Mouse (Mus musculus): Measurements from ENCODE around the gene Ago3. TPM values are rescaled to one million over a fixed set of nuclear protein-coding genes. Genes with fewer than 3 reads are reported as not detected.

Ago3 gene
- 13.9 and 17.6 TPM in 2 replicates for total RNA-seq (2021)
- long read RNA-seq, full-length matches to known transcripts = 1 of 4 reads
- long read RNA-seq, partial matches to known transcripts = 0 of 4 reads
- long read RNA-seq, other reads (novel, unspliced or antisense) = 3 of 4 reads

DNA sequence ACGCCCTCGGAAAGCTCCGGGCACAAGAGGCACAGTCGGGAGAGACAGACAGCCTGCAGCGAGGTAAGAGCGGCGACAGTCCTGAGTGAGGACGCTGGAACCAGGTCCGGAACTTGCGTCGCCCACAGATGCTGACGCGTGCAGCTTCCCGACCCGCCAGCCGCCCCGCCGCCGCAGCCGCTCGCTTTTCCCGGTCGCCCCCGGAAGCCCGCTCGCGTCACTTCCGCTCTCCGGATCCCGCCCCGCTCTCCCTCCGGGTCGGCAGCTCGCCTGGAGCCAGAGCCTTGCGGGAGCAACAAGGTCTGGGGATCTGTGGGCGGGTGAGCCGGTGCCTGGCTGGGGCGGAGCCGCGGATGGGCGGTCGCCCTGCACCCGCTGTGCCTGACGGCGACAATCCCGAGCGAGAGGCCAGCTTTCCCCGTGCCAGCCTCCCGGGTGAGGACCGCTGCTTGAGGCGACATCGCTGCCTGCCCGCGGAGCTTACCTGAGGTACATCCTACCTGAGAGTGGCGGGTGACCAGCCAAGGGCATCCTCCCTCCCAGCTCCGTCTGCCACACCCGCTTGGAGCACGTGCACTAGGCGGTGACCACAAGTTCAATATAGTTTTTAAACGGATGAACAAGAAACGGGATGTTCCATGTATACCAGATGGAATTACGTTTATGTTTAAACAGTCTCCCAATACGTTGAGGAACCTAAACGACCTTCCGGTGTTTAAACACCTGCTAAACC, at the start of gene Ago3:
Gene Ago3, minus strand, starts transcription at position 210 of the 733 bp plus-strand sequence.
- DNase-seq = peak; percentile 97

DNA sequence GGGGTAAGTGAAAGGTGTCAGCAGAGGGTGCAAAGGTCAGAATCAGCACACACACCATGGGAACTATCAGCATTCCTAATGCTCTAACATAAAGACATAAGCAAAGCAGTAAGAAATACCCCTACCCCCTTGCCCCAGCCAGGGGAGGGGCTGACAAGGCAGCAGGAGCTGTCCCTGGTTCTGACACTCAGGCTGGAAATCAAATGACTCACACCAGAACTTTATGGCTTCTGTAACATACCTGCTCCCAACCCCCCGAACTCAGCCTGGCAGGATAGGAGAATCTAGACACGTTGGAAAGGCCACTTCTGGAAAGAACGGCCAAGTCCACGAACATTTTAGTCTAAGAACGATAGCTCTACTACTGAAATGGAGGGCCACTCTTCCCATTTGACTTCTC, 43.7 kb upstream of the Ago3 start:
- no peak for DNase-seq

DNA sequence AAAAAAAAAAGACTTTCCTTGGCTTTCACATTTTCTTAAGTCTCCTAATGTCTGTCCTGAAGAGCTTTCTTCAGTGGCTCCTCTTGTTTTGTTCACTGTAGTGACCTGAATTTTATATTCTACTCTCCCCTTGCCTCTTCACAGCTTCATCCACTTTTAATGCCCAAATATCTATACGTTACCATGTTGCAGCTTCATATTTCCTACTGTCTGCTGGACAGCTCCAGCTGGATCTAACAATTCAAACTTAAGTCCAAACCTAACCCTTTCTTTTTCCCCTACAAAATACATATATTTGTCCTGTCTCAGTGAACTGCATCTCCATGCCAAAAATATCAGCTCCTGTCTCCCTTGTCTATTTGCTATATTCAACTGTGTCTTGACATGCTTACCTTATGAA, 40.0 kb upstream of the Ago3 start:
- DNase-seq = no peak

DNA sequence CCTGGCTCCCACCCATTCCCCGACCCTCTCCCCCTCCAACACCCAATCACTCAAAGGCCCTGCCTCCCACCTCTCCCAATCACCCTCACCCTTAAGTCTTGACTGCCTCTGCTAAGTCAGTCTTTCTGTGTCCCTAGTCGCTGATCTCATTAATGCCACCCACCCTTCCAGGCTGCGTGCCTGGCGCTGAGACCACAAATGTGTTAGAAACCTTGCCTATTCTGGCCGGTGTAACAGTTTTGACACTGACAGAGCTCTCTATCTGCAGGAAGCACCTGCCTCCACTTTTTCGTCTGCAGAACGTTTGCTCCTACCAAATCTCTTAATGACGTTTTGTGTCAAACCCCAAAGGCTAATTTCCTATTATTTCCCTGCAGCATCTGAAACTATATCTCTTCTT, 39.6 kb upstream of the Ago3 start:
- DNase-seq = no peak

DNA sequence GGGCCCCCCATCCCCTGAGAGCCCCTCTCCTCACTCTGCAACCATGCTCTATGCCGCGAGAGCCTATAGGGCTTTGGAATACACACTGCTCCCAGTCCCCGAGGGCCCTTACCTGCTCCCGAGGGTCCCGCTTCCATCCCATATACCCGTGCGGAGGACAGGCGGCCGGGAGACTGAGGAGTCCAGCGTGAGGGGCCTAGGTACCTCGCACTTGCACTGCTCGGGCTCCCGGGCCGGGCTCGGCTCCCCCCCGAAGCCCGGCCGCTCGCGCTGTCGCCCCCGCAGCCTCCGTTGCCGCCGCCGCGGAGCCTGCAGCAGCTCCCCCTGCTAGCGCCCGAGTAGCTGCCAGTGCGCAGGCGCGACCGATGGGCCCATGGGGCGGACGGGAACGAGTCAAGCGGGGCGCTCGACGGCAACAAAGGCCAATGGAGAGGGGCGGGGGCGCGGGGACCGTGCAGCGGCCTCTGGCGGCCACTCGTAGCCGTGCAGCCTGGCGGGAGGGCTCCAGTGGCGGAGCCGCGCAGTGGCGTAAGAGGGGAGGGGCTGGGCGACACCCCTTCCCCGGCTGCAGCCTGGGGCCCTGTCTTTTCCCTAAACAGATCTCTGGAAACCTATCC, 39.0 kb upstream of the Ago3 start, which contains the start of gene Ago1:
Gene Ago1, minus strand, starts transcription at position 299 of the 617 bp plus-strand sequence.
- peak; percentile 98 for DNase-seq

DNA sequence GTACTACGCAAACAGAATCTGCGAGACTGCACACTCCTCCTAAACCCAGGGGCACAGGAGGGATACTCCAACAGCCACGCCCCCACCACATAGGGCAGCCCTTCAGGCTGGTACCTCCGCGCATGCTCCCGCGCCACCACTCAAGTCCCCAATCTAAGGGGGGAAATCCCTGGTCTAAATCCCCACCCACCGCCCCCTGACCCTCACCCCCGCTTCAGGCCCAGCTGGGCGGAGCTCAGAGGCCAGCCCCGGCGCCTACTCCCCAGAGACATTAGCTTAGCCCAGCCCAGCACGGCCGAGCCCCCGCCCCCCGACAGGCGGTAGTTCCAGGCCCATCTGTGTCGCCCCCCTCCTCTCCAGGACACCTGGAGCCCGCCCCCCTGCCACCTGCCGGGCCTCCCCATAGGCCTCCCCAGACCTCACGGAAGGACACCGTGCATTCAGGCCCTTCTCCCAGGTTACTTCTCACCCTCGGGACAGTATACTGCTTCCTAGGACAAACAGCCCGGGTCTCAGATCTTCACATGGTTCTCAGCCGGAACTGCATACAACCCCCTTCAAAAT, 38.4 kb upstream of the Ago3 start:
- DNase-seq = peak; percentile 62

DNA sequence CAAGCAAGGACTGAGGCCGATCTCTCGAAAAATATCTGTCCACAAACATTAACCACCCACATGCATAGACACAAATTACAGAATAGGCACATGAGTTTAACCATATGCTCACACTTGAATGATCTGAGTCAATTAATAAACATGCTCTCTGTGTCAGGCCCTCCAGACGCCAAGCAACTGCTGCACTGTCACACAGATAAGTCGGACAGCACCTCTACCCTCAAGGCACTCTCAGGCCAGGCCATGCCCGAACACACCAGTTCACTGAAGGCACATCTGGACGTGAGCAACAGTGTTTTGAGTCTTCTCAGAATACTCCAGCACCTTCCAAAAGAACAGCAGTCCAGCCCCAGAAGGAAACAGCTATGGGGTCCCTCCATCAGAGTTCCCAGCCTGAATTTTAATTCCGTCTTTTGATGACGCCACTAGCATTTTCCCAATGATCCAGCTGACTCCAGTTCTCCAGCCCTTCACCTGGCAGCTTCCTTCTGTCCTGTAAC, 36.9 kb upstream of the Ago3 start:
- DNase-seq = no peak

DNA sequence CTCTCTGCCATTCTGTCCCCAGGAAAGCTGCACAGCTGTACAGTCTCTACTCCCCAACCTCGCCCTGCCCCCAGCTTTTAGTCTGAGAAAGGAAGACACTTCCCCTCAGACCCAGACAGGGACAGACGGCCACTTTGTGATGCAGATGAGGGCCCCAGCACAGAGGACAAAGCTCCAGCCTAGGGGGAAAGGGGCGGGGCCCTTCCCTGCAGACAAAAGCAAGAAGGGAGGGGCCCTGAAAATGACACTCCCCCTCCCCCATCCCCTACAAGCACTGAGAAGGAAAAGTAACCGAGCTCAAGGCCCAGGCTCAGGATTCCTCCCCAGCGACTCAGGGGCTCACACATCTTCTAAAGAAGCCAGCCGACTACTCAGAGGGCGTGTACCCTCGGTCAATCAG, 36.5 kb upstream of the Ago3 start:
- DNase-seq = no peak

DNA sequence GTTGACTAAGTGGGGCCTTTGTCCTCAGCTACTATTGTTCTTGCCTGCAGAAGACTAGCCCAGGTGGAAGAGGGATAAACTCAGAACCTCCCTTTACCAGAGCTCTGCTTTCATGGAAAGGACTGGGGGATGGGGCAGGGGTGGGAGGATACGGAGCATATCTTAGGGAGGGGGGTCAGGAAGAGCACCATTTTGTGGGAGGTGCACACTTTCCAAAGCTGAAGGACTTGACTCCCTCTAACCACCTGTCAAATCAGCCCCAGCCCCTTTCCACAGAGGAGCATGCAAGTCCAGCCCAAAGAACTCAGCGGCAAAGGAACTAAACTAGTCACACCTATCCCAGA, 35.5 kb upstream of the Ago3 start:
- DNase-seq = no peak

DNA sequence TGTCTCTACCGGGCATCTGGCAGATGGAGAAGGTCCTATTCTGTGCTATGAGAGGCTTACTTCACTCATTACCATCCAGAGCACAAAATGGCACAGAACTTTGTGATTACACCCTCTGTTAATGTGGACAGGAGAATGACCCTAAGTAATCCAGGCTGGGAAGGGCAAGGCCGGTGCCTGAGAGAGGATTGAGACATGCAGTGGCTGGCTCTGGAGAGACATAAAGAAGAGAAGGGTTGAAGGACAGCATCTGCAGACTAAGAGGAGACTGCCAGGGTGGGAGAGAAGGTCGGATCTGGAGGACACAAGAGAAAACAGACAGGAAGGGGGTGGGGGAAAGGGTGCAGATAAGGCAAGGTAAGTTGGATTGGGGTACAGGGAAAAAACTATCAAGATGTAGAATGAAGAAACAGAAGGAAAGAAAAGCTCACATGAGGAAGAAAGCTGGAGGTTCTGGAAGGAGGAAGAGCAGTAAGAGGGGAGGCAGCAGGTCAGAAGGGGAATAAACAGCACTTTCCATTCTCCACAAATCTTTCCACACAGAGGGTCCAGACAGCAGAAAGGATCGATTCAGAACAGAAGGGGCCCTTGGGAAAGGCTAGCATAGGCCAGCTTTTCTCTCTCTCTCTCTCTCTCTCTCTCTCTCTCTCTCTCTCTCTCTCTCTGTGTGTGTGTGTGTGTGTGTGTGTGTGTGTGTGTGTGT, 35.0 kb upstream of the Ago3 start:
- DNase-seq = no peak

DNA sequence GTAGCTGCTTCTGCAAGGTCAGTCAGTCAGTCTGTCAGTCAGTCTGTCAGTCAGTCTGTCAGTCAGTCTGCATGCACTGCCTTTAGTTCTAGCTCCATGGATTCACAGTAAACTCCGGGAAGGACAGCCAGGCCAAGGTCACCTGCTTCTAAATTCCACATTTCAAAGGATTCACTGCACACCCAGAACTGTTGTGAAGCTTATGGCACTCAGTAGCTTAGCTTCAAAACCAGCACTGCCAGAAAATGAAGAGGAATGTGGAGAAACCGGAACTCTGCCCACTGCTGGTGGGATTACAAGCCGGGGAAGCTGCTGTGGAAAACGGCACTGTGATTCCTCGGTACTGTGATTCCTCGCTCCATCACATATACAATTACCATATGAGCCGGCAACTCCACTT, 26.1 kb upstream of the Ago3 start:
- DNase-seq = no peak

DNA sequence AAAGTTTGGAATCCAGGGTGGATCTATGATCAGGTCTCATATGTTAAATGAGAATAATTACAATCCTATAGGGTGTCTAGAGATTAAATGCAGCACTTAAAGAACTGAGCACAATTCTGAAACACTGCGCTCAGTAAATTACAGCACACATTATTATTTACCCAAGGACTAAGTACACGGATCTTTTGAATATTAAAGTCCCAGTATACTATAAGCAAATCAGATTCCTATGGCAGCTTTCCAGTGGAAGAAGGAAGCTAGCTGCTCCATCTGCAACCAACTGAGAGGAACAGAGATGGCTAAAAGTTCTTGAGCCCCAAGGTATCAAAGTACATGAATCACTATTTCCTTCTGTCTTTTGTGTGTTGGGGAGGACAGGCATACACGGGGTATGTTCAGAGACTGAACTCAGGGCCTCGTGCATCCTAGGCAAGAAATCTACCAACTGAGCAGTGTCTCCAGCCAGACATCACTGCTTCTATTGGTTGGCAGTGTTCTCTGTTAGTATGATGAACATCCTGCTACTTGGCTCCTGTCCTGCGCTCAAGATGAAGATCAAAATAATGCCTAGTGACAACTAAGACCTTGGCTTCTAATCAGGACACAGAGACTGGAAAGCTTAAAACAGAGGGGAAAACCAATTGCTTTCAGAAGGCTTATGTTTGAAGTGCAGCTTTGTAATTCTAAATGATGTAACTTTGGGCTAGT, 25.3 kb upstream of the Ago3 start:
- no peak for DNase-seq

DNA sequence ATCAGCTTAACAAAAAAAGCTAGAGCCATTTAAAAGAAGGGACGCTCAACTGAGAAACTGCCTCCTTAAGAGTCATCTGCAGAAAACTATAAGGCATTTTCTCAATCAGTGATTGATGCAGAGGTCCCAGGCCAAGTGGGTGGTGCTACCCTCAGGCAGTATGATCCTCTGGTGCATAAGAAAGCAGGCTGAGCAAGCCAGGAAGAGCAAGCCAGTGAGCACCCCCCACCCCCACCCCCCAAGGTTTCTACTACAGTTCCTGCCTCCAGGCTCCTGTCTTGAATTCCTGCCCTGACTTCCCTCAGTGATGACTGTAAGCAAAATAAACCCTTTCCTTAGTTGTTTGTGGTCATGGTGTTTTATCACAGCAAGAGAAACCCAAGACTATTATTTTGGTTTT, 20.9 kb upstream of the Ago3 start:
- no peak for DNase-seq

DNA sequence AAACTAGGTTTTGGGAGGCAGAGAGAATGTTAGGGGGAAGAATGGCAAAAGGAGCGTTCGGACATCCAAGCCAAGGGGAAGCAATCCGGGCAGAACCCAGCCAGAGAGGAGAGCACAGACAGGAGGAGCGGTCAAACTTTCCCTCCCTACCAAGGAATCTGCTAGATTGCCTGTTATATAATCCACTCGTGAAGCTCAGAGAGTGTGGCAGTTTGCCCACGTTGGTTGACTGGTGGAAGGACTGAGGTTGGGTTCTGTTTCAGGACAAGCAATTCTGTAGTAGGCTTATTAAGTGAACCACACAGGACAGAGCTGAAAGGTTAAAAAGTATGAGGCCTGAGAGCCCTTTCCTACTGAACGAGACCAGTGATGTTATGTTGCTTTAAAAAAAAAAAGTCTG, 17.8 kb upstream of the Ago3 start:
- no peak for DNase-seq

DNA sequence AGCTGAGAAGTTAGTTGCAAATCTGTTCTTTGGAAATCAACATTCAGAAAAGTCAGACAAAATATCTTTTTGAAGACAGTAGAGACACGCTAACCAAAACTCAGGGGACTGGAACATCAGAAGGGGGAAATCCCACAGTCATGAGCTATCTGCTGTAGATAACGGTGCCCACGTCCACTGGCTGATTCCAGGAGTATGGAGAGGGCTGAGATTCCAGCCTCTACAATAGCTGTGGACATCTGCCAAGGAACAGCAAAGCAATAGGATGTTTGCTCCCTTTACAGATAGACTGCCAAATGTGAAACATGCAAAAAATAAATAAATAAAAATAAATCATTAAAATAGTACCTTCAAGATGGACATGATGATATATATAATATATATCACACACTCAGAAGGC, 15.2 kb upstream of the Ago3 start:
- no peak for DNase-seq

DNA sequence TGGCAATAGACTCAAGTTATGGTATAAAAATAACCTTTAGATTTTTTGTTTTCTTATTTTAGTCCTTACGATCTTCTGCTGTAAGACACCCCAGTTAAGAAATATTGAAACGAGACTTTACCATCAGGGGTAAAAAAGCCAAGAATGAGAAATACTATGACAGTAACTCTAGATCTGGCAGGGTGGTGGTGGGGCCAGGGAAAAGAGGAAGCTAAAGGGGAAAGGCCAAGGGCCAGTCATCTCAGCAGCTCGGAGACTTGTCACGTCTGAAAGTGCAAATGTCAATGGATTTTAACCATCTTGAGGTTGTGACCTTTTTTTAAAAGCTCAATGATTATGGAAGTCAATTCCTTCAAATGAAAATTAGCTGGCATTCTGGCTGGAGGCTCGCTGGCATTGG, 8.9 kb upstream of the Ago3 start:
- DNase-seq = no peak

DNA sequence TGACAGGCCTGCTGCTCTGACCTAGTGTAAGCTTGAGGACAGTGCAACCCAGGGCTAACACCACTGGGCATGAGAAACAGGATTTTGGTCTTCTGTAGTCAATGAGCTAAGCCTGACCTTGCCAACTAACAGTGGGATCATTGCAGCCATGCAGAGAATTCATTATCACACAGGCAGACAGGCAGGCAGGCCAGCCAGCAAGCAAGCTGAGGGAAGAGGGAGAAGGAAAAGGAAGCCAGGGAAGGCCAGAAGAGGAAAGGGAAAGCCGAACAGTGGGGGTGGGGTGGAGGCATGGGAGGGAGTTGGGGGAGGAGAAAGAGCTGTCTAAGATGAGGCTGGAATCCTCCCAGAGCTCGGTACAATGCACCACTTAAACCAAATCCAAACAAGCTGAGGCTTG, 6.9 kb upstream of the Ago3 start:
- no peak for DNase-seq

DNA sequence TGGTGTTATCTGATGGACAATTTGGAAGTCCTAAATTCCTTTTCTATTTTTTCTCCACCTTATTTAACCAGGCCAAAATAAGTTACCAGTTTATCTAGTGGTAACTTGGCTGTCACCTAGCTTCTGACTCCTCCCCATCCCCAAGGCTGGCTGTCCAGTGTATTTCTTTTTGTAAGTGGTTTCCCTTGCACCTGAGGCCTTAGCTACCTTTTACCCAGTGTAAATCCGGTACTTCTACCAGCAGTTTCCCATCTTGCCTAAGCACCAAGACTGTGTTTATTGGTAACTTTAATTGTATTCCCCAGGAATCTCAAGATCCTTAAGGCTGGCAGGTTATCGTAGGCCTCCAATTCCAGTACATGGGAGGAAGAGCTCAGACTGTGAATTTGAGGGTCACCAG, 4.7 kb upstream of the Ago3 start:
- DNase-seq = no peak

DNA sequence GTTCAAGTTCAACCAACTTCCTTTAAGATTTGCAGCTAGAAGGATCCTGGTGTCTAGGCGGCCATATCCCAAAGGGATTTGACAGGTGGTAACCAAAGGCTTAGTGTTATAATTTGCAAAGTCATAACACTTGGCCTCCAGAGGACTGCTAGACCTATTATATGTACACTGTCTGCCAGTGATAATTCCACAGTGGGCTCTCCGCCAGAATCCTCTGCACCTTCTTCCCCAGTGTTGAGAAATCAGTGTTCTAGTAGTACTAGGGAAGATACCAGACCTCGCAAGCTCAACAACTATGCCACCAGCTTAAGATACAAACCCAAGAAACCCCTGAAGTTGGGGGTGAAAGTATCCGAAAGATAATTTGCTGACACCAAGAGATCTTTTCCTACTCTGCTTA, 3.8 kb upstream of the Ago3 start:
- DNase-seq = no peak

DNA sequence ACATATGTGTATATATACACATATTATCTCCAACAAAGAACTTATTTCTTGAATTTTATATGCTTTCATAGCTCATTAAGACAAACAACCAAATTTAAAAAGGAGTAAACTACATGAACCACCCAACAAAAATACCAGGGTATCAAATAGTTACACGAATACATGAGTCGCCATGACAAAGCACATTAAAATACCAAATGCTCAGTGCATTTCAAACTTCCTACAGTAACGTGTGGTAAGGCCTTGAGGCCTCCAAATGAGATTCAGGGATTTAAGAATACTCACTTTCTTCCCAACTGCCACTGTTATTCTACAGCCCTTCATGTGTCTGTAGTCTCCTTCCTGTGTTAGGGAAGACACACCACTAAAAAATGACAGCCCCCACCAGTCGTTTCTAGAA, 2.4 kb upstream of the Ago3 start:
- DNase-seq = no peak

DNA sequence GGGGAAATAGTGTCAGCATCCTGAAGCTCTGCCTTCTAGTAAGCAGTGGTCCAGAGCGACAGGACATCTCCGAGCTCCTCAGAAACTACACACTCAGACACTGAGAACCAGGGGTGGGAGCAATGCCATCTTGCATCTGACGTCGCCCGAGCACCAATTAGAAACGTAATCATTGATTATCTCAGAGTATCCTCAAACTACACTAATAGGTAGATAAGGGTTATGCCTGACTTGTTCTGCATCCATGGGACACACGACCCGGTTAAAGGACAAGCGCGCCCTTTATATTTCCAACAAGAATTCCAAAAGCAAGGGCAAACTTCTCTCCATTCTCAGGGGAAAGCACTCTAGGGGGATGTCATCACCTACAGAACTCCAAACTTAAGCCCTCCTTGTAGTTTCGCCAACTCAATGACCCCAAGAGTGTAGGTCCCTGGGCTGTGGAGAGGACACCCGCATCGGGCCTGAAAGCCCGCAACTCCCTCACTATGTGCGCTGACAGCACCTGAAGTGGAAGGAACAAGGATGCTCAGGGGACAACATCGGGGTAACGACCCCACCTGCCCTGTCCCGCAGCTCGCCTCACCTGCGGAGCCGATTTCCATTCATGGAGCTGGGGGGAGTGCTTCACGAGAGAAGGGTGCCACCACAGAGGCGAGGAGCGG, 542 bp downstream of the Ago3 start:
- DNase-seq = no peak

DNA sequence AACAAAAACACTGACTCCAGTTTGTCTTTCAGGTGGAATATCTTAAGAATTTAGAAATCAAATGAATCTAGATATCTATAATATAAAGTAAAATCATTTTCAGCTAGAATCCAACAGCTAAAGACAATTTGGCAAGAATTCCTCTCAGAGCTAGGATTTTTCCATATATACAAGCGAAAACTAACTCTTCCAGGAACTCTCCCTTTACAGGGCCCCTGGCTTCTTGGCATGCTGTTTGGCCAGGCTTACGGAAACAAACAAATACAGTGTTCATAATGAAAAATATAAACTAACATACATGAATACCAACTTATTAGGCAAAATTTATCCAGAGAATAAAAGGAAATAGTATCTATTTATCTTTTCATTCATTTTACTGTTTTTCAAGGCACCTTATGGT, 5.5 kb downstream of the Ago3 start:
- DNase-seq = no peak

Data from adrenal gland, postnatal 25 days (tissue).